In genomic region chr1:97729339-97729738, GRCm38 (mm10) we compare ENCODE assay signal across 20 mouse cellular contexts.
"Had no signal": no experiment of that assay in that cellular context is flagged by ENCODE, and none has a peak within 500 bp of the region (broad histone marks: within the 10 kb centered on the region; RNA-seq: fewer than 3 reads in every experiment).

No protein-coding gene starts in this region.

- H3K9me3 ChIP-seq: megakaryocyte, embryonic 14.5 days; midbrain, embryonic 10.5 days; midbrain, embryonic 12.5 days; neural tube, embryonic 13.5 days; neural tube, embryonic 15.5 days had no signal

- H3K9ac ChIP-seq: lung, embryonic 14.5 days; midbrain, embryonic 12.5 days; neural tube, embryonic 13.5 days; neural tube, embryonic 15.5 days had no signal

- H3K27me3 ChIP-seq: megakaryocyte, embryonic 14.5 days; midbrain, embryonic 12.5 days; neural tube, embryonic 13.5 days; neural tube, embryonic 15.5 days had no signal

- ATAC-seq: midbrain, embryonic 16.5 days had no signal

- H3K4me3 ChIP-seq: megakaryocyte, embryonic 14.5 days; midbrain, embryonic 10.5 days; midbrain, embryonic 12.5 days; myocyte; neural tube, embryonic 13.5 days; neural tube, embryonic 15.5 days had no signal

- H3K4me1 ChIP-seq: midbrain, embryonic 10.5 days; midbrain, embryonic 12.5 days; neural tube, embryonic 13.5 days; neural tube, embryonic 15.5 days had no signal

- H3K27ac ChIP-seq: midbrain, embryonic 10.5 days; midbrain, embryonic 12.5 days; neural tube, embryonic 13.5 days; neural tube, embryonic 15.5 days had no signal

- DNase-seq: lung, adult 18-20 months; lung, embryonic 14.5 days; lung, postnatal 10 days; lung, postnatal 4 days; midbrain, embryonic 14.5 days; retina, postnatal 1 day; right cerebral cortex, adult 18-20 months; right cerebral cortex, postnatal 25 days; right cerebral cortex, postnatal 4 days; spleen, adult 18-20 months; thymus, adult 18-20 months; thymus, postnatal 14 days; thymus, postnatal 36 days had no signal
